Mouse (Mus musculus) lung, adult 10 weeks (tissue): ENCODE data around the gene Stk39. TPM values are rescaled to one million over a fixed set of nuclear protein-coding genes. Genes with fewer than 3 reads are reported as not detected.

ENCODE experiments used
- polyA plus RNA-seq: library from polyadenylated mRNA; stranded (reverse); fragments of 350-450 nt; fragmentation: Illumina TruSeq; extraction: RNeasy Lipid Tissue Mini Kit (QIAGEN cat#74804); gene quantifications from one replicate; pipeline ENCODE4 v1.2.3, GENCODE M21; 2014; ENCODE audit warnings: low read depth, low replicate concordance; ENCODE audit not compliant: insufficient read depth

The Stk39 gene
- polyA plus RNA-seq, result 5.7 TPM

DNA sequence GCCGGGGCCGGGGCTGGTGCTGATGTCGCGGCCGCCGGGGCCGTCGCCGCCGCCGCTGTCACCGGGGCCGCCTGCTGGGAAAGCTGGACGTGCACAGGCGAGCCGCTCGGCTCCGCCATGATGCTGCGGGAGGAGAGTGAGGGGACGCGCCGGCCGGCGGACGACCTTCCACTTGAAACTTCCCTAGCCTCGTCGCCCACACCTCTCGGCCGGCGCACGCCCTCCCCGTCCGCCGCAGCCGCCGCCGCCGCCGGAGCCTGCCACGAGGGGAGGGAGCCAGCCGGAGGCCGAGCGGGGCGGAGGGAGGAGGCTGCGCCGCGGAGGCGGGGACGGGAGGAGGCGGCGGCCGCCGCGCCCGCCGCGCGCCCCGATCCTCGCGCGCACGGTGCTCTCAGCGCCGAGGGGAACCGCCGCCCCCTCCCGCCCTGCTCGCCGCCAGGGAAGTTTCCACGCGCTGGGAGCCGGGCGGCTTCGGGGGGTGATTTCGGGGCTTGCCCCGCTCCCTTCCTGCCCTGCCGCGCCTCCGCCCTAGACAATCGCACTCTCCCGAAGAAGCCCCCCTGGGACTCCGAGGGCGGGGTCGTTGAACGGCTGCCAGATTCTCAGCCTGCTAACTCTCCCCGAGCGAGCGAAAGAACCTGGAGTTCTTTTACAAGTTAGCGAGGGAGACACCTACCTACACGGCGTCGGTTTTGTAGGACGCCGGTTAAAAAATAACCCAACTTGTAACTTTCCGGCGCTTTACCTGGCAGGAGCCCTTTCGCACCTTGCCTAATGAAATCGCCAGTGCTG is at the start of gene Stk39:
Gene Stk39 (minus strand): TSS at position 510 of the 792 bp plus-strand sequence.

Other genes with a start within 250 kb of the Stk39 start
- not detected for gene 4933409G03Rik, start 110.1 kb upstream of the Stk39 start, polyA plus RNA-seq
- not detected for gene 4932414N04Rik, start 184.2 kb upstream of the Stk39 start, polyA plus RNA-seq